Mouse (Mus musculus) G1E (cell line): ENCODE measurements at regions not wholly inside any gene's neighbourhood (a gene's known extent, or its start where the extent isn't known, plus 50 kb on each side); places are given as distances from the start of the nearest gene placed in this dataset.

ENCODE experiments used
- CTCF ChIP-seq: IDR thresholded peaks from 2 replicates; pipeline ENCODE4 v1.5.1; 2012; ENCODE audit warnings: low read depth, low read length, inconsistent platforms, mixed read lengths
- GATA1 ChIP-seq: IDR thresholded peaks from 2 replicates; pipeline ENCODE4 v1.6.1; 2012; ENCODE audit warnings: borderline replicate concordance, low read length, inconsistent platforms, mixed read lengths

DNA sequence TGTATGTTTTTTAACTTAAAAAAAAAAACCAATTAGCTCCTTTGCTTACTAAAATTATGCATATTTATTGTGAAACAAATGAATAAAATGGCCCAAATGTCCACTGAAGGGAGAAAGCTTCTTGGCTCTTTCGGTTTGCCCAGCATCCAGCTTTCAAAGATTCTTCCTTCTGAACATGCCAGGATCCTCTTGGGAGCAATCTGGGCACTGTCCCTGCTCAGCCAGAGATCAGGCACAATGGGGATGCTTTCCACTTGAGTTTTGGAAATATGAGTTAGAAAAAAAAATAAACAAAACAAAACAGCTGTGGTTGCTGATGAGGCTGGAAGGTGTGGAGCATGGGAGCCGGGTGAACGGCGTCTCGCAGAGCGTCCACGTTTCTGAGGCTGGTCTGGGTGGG is 180.3 kb upstream of the Foxn2 start:
- TF ChIP-seq CTCF (no peak), GATA1 (no peak)
